Mouse (Mus musculus) gastrocnemius, postnatal 14 days (tissue): ENCODE measurements around the gene Smim24. TPM values are rescaled to one million over a fixed set of nuclear protein-coding genes. Genes with fewer than 3 reads are reported as not detected.

Experiments used
- DNase-seq: peaks from one replicate; pipeline ENCODE4 v3.0.0; 2021; ENCODE audit warnings: mixed read lengths
- intact Hi-C: fragments of 180-260 bp; cut with DNase I; formaldehyde crosslinking; loops from one replicate; pipeline ENCODE4 v1.15.1; 2025; ENCODE audit warnings: low total_unique reads
- total RNA-seq, 2 experiments: library from RNA; stranded (reverse); gene quantifications; 2 replicates each; pipeline ENCODE4 v1.2.3; 2021

The Smim24 gene
- total RNA-seq, 2 experiments from 2014 or later: 0.45 to 0.91 TPM

DNA sequence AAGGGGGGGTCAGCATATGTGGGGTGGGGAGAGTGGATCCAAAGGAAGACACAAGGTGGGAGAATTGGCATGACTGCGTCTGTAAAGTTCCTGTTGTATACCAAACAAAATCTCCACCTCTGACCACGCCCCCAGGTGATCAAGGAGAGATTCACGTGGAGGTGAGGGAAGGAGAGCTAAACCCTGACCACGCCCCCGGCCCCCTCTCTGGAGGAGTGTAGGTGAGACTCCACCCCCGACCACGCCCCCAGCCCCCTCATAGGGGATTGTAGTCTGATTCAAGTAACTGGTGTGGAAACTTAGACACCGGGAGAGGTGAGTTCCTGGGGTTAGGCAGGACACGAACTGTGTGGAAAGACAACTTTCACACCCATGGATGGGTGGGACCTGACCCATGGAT, 11.2 kb downstream of the Smim24 start:
- no peak for DNase-seq
- intact Hi-C loops: no loop called here

DNA sequence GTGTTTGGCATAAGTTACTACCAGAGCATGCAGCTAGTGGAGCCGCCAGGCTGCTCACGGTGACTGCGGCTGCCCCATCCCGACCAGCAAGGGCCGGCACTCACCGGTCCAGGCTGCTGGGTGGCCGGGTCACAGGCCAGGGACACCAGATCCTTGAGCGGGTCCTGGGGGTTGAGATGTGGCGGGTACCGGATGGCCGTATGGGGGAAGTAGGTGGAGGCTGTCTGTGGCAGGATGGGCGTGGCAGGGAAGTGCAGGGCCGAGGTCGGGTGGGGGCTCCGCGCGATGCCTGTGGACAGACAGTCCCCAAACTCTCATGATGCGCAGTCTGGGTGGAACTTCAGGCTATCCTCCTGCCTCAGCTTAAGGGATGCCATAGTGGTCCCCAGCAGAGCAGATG, 11.9 kb downstream of the Smim24 start:
- DNase-seq: no peak
- intact Hi-C loops: no loop called here

DNA sequence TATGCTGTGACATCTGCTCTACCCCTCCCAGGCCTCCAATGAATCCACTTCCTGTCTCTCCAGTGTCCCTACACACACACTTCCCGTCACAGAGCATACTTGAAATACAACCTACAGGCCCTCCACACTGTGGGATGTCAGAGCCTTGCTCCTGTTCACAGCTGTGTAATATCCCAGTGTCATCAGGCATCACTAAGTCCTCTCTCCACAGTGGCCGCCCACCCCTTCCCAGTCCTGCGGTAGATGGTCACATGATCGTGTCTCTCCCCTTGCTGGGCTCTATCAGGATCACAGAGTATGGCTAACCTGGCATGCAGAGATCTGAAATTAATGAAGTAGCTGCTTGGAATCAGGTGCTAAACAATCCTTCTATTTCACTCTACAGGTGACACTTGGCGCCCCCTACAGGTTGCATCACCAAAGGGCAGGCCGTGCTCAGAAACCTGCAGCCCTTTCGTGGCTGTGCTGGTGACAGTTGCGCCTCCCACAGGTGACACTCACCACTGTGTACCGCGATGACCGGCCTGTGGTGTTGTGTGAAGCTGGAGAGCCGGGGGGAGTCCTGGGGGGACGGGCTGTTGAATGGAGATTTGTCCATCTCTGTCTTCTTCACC, 12.8 kb downstream of the Smim24 start:
- peak; percentile 68 for DNase-seq
- intact Hi-C loops: no loop called here

DNA sequence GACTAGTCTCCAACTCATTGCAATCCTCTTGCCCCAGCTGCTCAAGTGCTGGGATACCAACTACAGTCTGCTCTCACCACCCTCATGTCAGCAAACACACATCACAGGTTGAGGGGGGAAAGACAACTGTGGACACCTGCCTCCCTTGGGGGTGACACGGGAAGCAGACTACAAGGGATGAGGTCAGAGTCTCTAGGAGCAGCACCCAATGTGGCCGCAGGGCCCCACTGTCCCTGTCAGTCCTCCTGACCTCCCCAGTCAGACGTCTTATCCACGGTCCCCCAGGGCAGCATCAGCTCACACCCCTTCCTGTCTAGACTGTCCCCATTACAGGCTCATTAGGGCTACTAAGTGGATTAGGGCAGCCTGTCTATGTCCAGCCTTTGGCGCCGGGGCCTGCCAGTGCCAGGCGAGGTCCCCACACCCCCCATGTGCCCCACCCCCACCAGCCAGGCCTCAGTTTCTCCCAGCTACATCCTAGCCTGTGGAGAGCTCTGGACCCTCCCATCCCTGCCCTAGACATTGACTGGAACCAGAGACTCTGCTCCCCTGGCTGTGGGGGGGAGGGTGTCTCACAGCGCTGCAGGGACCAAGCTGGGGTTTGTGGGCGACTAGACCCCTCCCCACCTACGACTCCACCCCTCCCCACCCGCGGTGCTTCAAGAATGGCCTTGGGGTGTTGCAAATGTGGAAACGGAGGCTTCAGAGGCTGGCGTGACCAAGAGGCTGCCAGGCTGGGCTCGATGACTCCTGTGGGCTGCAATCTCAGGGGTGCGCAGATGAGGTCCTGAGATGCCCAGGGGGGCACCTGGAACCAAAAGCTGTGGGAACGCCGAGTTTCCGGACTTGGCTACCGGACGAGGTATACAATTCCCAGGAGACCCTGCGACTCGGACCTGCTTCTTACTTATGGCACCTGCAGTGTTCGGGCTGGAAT, 13.9 kb downstream of the Smim24 start:
- intact Hi-C loops: no loop called here
- DNase-seq: no peak

DNA sequence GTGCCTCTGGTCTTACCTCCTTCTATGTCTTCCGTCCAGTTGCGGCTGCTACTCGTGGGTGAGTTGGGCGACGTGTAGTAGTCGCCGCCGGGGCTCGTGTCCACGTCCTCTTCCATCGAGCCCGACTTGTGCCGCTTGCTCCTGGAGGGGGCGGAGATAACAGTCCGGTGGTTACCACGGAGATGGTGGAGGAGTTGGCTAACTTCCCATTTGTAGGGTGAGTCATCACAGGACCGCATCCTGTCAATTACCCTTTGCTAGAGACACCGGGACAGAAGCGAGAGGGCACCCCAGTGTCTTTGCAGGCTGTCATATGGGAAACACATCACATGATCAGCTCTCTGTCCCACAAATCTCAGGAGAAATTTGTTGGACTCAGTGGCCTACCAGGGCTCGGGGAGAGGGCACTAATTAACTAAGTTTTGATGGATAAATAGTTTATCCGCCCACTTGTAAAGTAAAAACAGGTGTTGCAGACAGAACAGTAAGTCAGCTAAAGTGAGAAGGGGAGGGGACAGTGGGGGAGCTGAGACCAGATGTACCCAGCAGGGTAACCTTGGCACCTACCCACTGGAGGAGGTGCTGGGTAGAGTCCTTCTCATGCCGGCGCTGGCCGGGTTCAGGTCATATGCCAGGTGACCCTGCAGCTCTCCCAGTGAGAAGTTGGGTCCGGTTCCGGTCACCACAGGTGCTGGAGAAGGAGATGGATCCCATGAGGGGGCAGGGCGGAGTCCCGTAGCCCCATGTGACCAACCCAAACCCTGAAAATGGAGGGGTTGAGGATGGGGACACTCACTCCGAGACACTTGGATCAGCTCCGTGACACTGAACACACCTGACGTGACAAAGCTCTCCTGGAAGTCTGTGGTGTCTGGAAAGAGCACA, 14.9 kb downstream of the Smim24 start:
- DNase-seq: peak; percentile 78
- intact Hi-C loops: no loop called here

DNA sequence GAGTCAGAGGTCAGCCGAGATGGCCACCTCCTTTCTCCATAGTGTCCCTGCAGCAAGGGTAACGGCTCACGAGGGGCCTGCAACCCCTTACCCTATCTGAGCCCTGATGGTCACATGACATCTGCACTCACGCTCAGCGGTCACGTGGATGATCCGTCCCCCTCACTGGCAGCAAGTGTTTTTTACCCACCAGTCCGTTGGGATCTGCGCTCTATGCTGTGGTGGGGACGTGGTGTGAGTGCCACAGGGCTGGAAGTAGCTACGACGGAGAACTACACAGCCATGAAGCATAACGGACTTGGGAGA, 15.5 kb downstream of the Smim24 start:
- DNase-seq: no peak

DNA sequence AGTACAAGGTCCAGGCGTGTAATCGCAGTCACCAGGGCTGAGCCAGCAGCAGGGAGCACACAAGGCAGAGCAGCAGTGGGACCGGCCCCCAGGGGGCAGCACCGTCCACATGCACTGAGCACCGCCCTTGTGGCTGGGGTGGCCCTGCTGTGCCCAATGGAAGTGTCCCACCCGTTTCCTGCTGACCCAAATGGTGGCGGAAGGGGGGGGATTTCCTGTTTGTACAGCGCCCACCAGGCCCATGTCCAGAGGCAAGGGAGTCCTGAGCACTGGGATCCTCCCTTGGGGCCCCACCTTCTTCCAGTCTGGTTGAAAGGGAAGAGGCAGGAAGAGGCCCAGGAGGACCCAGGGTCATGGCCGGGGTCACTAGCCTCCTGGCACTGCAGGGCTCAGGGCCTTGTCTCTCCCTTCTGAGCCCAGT, 16.0 kb downstream of the Smim24 start:
- intact Hi-C loops: no loop called here

More for the DNA sequence above, 15.5 kb downstream of the Smim24 start:
- intact Hi-C loops: no loop called here

DNA sequence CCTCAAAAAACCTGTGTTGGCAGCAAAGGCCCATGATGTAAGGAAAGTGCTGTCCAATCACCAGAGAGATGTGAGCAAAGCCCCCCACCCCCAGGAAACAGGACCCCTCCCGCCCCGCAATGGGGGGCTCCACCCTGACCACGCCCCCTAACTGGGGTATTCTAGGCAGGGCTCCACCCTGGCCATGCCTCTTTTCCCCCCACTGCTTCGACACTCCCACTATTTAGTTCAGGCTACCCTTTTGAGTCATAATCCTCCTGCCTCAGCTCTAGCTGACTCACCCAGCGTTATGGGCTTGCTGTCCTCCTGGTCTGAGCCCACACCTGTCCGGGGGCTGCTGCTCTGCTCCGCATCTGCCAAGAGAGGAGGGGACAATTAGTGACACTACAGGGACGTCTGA, 16.5 kb downstream of the Smim24 start:
- intact Hi-C loops: no loop called here
- DNase-seq: no peak

More for the DNA sequence above, 16.0 kb downstream of the Smim24 start:
- DNase-seq: peak; percentile 90

DNA sequence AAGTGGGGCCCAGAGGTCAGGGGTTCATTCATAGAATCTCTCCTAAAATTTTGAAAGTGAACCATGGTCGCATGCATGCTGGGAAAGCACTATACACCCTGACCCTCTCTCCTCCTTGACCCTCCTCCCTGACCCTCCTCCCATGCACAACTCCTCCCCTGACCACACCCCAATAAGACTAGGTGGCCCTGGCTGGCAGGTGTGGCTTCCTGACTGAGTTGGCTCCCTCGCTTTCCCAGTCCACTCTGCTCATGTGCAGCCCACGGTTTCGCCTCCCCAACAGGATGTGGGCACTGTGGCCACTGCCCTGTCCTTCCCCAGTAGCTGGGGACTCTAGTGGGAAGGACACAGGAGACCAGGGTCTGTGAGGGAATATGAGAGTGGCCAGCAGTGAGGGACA, 17.5 kb downstream of the Smim24 start:
- intact Hi-C loops: no loop called here
- DNase-seq: no peak

DNA sequence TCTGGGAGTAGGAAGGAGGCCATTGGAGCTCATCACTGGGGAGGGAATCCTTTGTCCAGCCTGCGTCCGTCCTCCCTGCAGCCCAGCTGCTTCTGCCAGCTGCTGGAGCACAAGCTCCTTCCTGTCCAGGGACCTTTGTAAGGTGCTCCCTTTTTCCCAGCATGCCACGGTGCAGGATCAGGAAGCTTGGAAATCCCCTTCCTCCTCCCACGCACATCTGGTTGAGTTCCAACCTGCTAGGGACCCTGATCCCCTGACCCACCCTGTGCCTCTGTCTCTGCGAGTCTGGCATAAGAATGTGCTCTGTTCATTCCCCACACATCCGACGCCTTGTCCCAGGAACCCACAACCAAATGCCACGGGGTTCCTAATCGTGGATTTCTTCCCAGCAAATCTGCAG, 18.1 kb downstream of the Smim24 start:
- DNase-seq: no peak

DNA sequence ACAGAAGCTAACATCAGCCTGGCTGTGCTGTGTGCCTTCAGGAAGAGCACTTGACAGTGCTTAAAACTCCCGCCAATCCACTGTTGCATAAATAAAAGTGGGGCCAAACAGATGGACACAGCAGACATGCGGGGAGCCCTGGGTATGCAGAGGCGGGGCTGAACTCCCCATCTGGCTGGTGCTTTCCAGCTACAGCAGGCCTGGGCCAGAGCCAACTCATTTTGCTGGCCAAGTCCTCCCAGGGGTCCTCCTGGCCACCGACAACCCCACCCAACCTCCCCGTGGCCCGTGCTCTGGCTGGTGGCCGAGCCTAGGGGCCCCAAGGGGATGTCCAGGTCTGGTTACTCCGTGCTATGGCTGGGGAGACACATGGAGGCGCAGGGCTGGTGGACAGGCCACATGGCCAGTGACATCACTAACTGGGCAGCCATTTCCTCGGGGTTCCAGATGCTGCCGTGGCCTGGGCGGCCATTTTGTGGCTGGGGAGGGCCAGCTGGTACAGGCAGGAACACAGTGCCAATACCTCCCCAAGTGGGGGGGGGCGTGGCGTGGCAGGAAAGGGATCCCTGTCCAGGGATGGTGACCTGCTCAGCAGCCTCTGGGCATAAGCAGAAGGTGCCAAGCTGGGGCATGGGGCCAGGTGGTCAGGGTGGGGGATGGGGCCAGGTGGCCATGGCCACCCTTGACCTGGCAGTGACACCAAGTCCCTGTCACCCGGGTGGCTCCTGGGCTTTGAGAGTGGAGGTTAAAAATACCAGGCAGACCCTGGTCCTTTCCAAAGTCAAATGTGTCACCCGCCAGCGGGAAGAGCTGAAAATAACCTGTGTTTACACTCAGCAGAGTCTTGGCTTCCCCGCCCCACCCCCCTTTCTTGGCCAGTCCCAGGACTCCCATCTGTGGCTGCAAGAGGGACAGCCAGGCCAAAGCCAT, 18.9 kb downstream of the Smim24 start:
- intact Hi-C loops: no loop called here

More for the DNA sequence above, 18.1 kb downstream of the Smim24 start:
- intact Hi-C loops: no loop called here

DNA sequence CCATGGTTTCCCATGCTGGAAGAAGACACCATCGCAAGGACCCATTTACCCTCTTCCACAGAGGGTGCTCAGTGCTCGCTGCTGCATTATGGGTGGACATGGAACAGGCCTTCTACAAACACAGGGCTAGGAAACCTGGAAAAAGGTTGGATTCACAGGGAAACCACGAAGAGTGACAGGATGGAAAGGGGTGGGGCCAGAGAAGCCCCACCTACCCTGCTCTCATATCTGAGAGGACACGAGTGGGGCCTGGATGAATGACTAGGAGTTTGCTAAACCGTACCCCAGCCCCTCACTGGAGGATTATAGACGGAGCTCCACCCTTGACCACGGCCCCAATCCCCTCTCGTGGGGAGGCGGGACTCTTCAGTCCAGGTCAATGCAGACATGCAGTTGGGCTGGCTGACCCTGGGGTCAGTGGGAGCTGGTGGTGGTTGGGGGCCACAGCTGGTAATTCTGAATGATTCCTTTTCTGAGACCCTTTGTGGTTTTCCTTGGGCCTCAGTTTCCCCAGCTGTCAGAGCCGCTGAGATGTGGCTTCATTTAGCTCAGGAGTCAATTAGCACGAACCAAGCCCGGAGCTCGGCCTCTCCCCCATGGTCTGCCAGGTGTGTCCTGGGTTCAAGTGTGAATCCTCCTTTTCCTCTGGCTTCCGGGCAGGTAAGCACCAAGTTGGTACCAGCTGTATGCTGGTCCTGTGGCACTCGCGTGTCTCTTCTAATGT, 19.9 kb downstream of the Smim24 start:
- no peak for DNase-seq
- intact Hi-C loops: no loop called here

More for the DNA sequence above, 18.9 kb downstream of the Smim24 start:
- peak; percentile 92 for DNase-seq

DNA sequence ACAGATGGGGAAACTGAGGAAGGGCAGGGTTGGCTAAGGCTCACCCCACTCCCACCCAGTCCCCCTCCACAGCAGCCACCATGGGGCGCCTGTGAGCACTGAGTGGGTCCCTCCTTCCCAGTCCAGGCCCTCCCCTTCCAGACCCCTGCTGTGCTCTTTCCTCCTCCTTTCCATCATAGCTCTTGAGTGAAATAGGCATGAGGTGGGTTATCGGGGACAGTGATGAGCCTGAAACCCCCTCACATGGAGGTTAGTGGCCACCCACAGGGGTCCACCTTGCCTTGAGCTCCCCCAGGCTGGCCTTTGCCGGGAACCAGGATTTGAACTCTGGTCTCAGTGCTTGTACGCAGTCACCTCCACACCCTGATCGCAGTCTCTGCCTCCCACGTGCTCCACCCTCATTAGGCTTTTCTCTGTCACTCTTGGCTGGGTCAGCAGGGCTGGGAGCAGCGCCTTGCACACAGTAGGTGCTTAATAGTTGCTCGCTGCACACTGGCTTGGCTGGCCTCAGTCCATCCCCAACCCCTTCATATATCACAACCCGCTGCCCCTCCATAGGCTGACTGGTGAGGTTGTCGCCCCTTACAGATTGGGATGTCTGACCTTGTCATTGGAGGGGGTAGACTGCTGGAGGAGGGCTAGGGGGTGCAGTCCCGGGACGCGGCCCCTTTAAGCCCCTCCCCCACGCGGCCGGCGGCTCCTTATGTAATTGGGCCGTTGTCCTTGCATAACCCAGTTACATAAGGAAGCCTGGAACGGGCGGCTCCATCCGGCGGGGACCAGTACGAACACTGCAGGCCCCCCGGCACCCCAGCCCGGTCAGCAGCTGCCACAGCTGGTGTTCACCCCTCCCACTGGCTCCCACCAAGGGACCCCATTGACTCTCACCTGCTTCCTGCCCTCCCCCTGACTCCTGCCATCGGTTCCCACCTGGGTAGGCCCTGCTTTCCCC, 20.7 kb downstream of the Smim24 start:
- intact Hi-C loops: no loop called here
- DNase-seq: peak; percentile 94

DNA sequence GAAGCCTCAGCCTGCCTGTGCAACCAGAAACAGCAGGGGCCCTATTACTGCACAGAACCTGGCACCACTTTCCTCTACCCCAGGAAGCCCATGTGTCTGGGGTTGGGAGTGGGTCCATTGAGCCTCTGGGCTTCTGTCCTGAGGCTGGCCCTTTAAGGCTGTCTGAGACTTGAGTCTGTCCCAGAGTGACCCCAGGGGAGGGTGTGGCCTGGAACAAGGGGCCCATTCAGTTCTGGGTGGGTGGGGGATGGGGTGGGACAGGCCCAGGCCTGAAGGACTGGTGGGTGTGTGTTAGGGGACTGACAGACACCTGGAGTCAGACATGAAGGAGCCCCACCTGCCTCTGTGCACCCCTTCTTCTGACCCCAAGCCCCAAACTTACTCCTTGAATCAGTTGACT, 21.8 kb downstream of the Smim24 start:
- intact Hi-C loops: no loop called here
- DNase-seq: peak; percentile 82

DNA sequence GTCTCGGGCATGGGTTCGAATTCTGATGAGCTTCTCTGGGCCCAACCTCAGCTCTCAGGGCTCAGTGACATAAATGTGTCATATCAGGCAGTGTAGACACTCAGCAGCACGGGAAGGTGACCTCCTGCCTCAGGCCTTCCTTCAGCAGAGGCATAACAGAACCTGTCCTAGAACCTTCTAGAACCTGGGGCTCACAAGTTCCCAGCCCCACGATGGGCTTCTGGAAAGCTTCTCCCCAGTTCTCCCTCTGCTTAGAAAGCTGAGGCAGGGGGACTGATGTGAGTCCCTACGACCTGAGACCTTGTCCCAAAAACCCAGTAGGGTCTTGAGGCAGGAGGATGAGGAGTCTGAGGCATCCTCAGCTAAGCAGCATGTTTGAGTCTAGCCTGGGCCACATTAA, 22.3 kb downstream of the Smim24 start:
- intact Hi-C loops: no loop called here
- DNase-seq: no peak

DNA sequence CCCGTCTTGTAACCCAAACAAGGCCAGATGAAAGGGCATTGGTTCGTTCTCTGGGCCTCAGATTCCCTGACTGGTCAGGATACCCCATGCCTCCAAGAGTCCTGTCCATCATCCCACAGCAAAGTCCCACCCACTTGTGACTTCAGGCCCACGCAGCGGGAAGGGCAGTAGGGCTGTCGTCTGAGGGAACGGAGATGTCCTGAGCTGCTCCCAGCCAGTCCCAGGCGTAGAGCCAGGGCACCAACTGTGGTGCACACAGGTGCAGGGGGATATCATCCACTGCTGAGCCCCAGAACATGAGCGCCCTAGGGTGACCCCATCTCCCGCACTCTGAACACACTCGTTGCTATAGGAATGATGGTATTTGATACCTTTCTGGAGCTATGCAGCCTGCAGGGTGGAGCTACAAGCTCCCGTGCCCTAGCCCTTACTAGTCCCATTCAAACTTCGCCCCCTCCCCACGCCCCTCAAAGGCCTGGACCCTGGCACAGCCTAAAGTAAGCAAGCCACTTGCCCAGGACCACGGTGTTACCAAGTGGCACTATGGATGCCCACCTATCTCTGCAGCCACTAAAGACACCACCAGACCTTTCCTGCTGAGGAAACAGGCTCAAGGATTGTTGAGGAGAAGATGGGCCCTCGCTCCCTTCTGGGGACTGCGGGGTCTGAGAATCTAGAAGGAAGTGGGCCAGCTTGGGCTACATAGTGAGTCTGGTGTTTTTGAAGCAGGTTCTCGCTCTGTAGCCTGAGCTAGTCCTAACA, 22.9 kb downstream of the Smim24 start:
- intact Hi-C loops: no loop called here
- peak; percentile 90 for DNase-seq
